Mouse (Mus musculus) cortical plate, adult 2 months (tissue): ENCODE data around the gene Wnk4.

Experiments
- CTCF ChIP-seq: fragments of 200-500 bp; IDR thresholded peaks from 2 replicates; pipeline ENCODE4 v1.5.1; 2011; ENCODE audit warnings: mild to moderate bottlenecking, control low read depth, low read length; ENCODE audit not compliant: insufficient read depth; ENCODE audit errors: extremely low read depth
- POLR2A ChIP-seq: fragments of 200-500 bp; IDR thresholded peaks from 2 replicates; pipeline ENCODE4 v1.6.1; 2011; ENCODE audit warnings: mild to moderate bottlenecking, low read length, control low read depth; ENCODE audit not compliant: insufficient read depth; ENCODE audit errors: extremely low read depth

DNA sequence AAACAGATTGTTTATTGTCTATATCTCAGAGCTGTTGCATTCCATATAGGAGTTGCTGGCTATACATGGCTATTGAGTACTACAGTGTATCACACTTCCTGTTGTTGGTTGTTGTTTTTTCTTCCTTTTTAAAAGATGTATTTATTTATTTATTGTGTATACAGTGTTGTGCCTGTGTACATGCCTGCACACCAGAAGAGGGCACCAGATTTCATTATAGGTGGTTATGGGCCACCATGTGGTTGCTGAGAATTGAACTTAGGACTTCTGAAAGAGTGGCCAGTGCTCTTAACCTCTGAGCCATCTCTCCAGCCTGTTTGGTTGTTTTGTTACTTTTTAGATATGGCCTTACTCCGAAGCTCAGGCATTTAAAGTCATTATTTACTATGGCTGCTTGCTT lies 54.2 kb downstream of the Wnk4 start:
- TF ChIP-seq CTCF = no peak
- TF ChIP-seq POLR2A = no peak
